Mouse (Mus musculus) bone marrow macrophage, adult 2 months (primary cell): ENCODE results near the gene Grn.

Experiments
- CTCF ChIP-seq: IDR thresholded peaks from 2 replicates; pipeline ENCODE4 v1.5.1; 2012; ENCODE audit warnings: low read depth, mild to moderate bottlenecking, low read length, moderate library complexity
- POLR2A ChIP-seq: IDR thresholded peaks from 2 replicates; pipeline ENCODE4 v1.6.1; 2012; ENCODE audit warnings: mild to moderate bottlenecking, low read depth, low read length, borderline replicate concordance

DNA sequence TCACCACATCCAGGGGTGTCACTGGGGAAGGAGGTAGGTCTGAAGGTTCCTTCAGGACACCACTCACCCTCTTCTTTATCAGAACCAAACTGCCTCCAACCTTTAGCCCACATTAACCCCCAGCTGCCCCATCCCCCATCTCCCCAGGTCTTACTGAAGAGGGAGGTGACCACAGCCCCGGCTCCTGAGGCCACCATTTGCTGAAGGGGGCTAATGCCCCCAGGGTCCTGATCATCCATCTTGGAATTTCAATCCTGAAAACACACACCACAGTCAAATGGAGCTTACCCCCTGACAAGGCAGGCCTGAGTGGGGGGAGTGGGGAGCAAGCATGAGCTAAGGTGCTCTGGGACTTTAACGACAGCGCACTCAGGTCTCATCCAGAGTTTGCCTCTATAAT lies 23.7 kb upstream of the Grn start:
- TF ChIP-seq CTCF (no peak; the same call in 1 of the 2 replicates), POLR2A (no peak)
